Mouse (Mus musculus) adrenal gland, adult 18-20 months (tissue): ENCODE data around the gene Mmp2. TPM values are rescaled to one million over a fixed set of nuclear protein-coding genes. Genes with fewer than 3 reads are reported as not detected.
"Not testable (repeated sequence)": the region's sequence is repeated elsewhere in the genome, so short reads cannot be mapped to it uniquely, and the experiment has no call there.

Source experiments
- DNase-seq, 2 experiments: peaks; one replicate each; pipeline ENCODE4 v3.0.0; 2021 to 2022; ENCODE audit warnings: low spot score in 2 of 2
- long read RNA-seq, 2 experiments: library from polyadenylated mRNA; stranded (forward); transcript quantifications; one replicate each; pipeline ENCODE4 v2.0.0; 2021
- total RNA-seq, 2 experiments: library from RNA; stranded (reverse); gene quantifications; 1 replicate in 1 of 2; 2 replicates in 1 of 2; pipeline ENCODE4 v1.2.3; 2021

Gene Mmp2
- total RNA-seq, result 10 to 100 TPM; 18.1 to 46.2 TPM
- long read RNA-seq, experiment 1, transcript Mmp2-201 (13 exons, 3,078 nt), result major isoform, 27 of 36 reads
- long read RNA-seq, experiment 1, partial matches to known transcripts, result 2 of 36 reads
- long read RNA-seq, experiment 1, other reads (novel, unspliced or antisense), result 7 of 36 reads
- long read RNA-seq, experiment 2, transcript Mmp2-201 (13 exons, 3,078 nt), result major isoform, 35 of 48 reads
- long read RNA-seq, experiment 2, partial matches to known transcripts, result 9 of 48 reads
- long read RNA-seq, experiment 2, other reads (novel, unspliced or antisense), result 3 of 48 reads

DNA sequence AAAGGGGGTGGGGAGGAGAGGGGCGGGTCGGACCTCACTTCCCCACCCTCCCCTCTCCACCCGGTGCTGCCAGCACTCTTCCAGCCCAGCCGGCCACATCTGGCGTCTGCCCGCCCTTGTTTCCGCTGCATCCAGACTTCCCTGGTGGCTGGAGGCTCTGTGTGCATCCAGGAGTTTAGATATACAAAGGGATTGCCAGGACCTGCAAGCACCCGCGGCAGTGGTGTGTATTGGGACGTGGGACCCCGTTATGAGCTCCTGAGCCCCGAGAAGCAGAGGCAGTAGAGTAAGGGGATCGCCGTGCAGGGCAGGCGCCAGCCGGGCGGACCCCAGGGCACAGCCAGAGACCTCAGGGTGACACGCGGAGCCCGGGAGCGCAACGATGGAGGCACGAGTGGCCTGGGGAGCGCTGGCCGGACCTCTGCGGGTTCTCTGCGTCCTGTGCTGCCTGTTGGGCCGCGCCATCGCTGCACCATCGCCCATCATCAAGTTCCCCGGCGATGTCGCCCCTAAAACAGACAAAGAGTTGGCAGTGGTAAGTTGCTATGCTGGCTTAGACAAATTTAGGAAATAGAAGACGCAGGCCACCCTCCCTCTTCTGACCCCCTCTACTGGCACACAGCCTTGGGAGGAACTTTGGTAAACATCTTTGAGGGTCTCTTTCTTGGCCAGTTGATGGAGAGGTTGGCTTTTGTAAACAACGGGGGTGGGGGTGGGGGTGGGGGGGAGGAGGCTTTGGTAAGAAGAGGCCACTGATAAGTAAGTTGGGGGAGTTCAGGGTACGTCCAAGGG, at the start of gene Mmp2:
Mmp2 (plus strand) TSS at position 49 of the 792 bp plus-strand sequence.
- no peak for DNase-seq

DNA sequence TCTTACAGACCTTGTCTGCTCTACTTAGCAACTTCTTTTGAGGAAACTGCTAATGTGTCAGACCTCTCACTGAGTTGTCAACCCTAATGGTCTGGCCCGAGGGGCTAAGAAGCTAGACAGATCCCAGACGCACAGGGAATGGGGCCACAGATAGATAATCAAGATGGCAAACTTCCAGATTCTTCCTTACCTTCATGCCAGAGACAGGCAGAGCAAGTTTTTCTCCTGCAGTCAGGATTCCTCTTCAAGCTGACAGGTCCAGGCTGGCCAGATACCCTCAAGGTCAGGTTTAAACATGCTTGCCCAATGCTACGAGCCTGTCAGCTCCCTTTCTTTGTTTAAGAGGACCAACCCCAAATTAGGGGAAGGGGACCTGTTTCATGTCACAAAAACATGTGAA, 46.1 kb upstream of the Mmp2 start:
- no peak for DNase-seq

DNA sequence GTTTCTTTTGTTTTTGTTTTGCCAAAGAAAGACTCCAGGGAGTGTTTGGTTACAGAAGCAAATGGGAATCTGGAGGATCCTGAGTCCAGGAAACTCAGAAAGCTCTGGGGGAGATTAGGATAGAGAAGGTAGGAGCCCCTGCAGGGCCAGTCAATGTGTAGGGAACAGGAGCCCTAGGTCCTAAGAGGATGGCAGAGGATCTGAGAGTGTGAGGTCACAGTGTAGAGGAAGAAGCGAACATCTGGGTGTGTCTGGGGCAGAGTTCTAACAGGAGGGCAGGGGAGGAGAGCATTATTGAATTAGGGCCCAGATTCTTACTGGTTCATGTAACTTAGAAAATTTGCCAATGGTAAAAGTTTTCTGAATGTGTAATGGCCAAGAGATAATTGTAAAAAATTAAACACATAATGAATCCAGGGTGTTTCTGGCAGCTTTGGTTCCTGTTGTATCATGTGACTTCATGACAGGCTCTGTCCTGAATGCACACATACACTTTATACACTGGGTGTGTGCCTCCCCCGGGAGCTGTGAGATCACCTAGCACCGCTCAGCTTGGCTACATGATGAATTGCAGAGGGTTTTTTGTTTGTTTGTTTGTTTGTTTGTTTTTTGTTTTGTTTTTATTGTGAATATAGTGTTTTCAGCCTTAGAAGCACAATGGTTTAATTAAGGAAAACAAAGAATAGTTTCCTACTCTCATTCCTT, 43.0 kb upstream of the Mmp2 start:
- no peak for DNase-seq

DNA sequence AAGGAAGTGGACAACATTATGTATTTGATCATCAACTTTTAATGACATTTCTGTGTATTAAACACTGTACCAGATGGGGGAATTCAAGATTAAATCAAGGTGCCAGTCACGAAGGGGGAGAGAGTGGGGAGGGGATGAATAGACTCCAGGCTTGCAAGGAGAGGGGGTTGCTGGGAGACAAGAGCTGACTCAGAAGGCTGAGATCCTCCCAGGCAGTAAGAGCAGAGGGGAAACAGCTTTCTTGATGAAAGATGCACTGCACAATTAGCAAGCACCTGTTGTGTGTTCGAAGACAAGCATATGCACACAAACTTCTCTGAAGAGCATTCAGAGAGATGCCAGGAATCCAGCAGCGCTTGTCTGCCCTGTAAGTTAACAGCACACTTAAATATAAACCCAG, 36.3 kb upstream of the Mmp2 start:
- no peak for DNase-seq

DNA sequence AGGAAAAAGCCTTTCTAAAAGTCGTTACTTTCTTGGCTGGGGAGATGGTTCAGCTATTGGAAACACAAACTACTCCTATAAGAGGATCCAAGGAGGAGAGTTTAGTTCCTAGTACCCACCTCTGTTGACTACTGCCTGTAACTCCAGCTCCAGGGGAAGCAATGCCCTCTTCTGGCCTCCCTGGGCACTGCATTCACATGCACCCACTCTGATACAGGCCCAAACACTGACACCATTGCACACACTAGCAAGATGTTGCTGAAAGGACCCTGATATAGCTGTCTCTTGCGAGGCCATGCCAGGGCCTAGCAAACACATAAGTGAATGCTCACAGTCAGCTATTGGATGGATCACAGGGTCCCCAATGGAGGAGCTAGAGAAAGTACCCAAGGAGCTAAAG, 35.1 kb upstream of the Mmp2 start:
- DNase-seq, result not testable (repeated sequence)

DNA sequence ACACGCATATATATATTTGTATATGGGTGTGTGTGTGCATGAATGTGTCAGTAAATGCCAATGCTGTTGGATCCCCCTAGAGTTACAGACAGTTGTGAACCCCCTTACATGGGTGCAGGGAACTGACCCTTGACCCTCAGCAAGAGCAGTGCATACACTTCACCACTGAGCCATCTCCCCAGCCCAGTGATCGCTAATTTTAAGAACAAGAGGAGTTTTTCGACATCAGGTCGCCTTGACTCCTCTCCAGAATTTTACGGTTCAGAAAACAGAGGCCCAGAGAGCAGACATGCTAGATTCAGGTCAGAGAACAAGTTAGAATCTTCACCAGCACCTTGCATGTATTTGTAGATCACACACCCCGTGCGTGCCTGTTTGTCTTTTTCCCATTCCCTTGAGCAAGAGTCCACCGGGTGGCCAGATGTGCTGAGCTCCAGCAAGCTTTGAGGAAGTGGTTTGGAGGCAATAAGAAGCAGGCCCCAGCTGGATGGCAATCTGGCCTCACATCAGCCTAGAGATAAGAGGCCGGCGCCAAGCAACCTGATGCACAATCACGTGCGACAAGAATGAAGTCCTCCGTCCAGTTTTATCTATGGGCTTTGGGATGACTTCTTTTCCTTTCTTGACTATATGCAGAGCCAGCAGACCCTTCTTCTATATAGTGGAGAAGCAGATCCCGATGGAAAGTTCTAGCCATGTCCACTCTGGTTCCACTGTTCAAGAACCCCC, 33.1 kb upstream of the Mmp2 start:
- no peak for DNase-seq

DNA sequence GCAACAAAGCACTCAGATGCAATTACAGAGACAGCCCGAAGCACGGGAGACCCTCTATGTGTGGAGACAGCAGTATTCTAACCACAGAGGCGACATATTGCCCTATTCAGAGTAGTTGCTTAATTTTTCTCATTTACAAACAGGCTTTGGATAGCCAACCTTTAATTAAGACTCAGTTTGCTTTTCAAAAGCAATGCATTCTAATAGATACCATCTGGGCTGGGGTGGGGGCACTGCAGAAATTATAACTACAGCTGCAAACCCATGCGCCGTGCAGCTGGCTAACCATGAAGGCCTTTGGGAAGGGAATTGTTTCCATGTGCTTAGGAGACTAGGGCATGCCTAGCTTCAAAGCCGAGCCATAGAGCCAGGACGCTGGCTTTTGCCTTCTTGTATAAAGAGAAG, 29.6 kb upstream of the Mmp2 start:
- no peak for DNase-seq

DNA sequence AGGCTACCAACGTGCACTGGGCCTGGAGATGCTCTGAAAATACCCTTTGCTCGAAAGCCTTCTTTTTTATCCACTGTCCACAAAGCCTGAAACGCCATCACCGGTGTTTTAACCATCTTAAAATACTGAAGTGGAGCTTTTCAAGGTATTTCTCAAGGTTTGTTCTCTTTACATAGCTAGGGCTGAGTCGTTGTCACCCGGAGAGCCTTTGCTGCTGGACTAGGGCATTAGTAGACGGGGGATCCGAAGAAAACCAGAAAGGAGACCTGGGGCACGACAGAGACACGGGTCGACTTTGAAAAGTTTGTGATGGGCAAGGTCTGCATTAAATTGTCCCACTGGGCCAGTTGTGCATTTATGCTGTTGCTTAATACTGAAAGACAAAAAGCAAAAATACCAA, 27.7 kb upstream of the Mmp2 start:
- no peak for DNase-seq

DNA sequence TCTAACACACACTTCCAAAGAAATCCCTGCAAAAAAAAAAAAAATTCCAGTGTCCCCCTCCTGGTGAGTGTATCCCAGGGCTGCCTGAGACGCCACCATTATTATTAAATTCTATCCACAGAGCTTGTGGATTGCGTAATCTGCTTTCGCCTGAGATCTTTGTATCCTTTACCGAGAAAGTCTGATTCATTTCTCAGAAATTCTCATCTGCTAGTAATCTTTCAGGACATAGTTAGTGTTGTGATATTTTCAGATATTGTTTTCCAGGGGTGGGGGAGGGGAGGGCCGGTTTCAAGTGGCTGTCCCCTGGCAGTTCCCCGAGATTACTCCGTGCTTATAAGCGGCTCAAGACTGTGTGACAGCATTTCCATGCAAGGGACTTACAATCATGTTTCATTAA, 25.9 kb upstream of the Mmp2 start:
- no peak for DNase-seq

DNA sequence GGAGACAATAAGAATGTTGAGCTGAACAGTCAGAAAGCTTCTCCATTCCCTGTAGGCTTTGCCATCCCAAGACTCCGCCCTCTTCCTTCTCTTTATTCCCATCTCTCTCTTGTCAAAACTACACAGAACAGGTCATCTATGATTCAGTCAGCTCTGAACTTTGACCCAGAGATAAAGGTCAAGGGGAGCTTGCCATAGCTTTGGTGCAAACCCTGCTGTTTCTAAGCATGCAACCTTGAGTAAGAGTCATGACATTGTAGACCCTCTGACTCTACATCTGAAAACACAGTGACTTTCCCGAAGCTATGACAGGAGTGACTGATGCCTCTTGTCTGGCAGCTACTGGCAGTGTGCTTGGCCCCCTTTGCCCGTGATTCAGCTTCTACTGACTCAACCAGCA, 24.5 kb upstream of the Mmp2 start:
- DNase-seq, result peak in 1 of 2 experiments; percentile 15

DNA sequence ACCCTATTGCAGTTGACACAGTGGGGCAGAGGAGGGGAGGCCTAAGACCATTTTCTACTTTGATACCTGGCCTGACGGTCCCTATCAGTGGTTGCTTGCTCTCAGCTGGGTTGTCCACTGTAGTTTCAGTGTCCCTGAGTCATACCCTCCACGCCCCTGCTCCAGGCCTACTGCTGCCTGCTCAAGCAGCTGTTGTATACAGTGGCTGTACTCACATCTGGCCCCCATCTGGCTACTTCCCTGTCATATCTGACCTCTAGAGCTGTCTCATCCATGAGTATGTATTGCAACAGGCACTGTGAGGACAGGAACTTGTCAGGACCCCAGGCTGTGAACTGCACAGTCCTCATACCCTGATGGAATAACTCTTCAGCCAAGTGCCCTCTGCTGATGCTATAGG, 14.3 kb upstream of the Mmp2 start:
- no peak for DNase-seq

DNA sequence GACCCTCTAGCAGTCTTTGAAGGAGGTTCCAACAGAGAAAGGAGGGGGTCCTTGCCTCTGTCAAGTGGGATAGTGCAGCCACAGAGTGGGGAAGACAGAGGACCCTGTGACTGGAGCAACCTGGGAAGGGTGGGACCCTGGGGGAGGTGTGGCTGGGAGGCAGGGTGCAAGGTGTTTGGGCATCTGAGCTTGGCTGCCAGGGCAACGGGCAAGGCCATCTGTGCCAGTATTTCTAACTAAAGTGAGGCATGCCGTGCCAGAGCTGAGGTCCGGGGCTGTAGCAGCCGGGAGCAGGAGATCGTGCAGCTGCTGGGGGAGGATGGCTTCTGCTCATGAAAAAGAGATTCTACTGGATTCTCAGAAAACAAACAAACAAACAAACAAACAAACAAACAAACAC, 11.4 kb upstream of the Mmp2 start:
- no peak for DNase-seq

DNA sequence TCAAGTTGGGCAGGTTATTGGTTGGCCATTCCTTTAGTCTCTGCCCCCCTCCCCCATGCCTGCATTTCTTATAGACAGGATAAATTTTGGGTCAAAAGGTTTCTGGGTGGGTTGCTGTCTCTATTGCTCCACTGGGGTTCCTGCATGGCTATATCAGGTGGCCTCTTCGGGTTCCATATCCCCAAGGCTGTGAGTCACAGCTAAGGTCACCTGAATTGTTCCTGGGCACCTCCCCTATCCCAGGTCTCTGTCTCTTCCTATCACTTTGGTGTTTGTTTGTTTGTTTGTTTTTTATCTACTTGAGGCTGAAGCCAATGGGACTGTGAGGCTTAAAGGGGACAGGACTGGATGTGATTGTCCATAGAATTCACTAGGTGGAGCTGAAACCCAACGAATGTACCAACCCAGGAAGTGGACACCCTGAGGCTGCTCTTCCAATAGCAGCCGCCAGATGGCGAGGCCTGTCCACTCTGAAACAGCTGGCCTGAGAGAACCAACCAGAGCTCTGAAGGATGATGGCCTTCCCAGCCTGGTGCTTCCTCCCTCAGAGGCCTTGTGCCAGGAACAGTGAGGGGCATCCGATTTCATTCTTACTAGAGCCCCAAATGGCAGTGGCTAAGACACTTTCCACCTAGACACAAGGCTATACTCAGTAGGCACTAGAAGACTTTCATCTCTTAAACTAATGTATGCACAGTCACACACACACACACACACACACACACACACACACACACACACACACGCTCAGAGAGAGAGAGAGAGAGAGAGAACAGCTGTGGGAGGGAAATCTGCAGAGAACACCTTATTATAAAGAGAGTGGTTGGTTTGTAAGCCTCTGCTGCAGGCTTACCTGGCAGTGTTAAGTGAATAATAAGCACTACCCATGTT, 8.9 kb upstream of the Mmp2 start:
- peak; percentile 86 to 93 for DNase-seq

DNA sequence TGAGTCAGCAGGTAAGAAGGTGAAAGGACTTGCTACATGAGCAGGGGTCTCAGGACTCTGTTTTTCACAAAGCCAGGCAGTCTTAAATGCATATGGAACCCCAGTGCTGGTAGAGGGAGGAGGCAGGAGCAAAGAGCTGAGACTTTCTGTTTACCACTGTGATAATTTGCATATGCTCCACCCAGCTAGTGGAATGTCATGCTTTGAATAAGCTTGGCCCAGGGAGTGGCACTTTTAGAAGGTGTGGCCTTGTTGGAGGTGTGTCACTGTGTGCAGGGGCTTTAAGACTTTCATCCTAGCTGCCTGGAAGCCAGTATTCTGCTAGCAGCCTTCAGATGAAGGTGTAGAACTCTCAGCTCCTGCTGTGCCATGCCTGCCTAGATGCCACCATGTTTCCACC, 5.9 kb upstream of the Mmp2 start:
- DNase-seq, result no peak

DNA sequence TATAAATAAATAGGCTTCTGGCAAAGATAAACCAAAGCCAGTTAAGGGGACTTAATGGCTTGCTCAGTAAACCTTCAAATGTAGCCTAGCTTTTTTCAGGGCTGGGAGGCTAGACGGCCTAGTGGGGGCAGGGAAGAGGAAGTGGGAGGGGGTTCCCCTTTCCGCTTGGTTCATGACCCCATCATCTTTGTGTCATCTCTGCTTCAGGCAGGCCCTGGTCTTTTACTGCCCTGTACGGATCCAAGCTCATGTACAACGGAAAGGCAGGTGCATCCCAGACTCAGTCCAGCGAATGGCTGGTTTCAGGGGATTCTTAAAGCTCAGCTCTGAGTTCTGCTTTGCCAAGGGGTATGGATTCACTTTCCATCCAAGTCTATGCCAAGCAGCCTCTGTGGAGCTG, 4.7 kb upstream of the Mmp2 start:
- DNase-seq, result no peak

DNA sequence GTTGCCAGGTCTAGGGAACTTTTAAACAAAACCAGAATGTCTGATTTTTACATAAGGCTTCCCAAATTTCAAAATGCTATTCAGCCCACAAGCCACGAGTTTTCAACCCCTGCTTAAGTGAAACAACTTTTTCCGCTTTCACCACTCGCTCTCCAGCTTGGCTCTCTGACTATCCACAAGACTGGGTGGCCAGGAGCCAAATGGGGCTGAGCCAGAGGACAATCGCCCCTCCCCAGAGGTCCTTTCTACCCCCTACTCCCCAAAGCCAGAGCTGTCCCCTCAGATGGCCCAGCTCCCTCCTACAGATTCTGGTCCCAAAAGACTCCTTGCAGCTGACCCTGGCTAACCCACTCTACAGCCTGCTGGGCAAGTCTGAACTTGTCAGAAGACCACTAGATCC, 1.1 kb upstream of the Mmp2 start:
- no peak for DNase-seq

DNA sequence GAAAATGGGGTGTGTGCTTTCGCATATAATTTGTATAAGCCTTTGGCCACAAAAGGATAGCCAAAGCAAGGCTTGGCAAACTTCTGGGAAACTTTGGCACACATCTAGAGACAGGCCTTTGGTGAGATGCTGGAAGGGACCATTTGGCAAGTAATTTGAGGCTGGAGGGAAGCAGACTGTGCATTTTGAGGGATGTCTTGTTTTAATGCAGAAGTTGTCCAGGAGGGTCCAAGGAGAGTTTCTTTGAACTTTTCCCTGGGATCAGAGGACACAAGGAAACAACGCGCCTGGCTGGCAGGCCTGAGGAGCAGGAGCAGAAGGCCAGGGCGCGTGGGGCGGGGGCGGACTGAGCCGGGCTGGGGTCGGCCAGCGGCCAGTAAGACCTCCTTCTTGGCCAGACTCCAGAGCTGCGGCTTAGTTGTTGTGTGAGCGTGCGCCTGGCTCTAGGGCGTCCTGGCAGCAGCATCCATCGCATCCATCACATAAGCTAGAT, 1.2 kb downstream of the Mmp2 start:
- DNase-seq, result no peak

DNA sequence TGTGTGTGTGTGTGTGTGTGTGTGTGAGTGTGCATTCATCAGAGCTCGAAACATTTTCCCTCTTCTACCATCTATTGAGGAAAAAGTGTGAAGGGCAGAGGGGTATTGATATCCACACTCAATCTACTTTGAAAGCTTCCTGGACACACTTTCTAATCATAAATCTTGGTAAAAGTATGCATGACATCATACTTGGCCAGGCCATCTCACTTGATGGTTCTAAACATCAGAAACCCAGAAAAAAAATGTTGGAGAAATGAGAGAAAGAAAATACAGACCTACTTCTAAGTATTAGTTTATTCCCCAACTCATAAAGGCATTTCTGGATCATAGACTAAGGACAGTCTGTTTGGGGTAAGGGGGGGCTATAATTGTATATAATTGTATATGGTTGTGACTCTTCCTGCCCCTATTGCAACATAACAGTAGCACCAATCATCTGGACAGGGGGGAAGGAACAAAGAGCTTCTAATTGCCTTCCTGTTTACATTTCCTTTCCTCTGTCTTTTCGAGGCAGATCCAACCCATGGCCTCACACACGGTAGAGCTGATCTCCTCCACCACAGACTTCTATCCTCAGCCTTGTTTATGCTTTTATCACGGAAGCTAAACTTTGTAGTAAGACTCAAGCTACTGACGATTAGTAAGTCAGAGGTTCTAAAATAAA, 7.1 kb downstream of the Mmp2 start:
- DNase-seq, result no peak

DNA sequence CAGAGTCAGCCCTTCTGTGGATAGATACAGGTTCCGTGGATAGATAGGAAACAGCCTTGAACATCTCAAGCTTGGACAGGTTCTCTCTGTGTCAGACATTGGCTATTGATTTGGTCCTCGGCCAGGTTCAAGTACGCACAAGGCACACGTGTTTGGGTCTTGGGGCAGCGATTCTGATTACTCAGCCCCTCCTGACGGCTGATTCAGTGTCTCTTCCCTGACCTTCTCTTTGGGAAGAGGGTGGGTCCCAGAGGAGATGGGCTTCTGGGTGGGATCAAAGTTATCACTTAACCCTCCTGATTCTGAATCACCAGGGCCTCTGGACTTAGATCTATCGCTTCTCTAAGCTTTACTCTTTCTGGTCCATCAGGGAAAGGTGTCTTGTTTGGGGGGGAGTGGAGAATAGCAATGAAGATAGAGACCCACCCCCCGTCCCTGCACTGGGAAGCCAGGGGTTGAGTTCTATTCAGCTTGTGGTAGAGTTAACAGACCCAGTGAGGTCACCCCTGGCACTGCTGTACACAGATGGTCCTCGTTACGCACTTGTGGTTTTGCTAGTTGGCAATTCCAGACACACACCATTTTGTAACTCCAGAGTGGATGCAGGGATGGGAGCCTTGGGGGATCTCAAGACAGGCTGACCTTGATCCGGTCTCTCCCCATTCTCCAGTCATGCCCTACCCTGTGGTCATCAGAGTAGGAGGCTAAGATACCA, 7.9 kb downstream of the Mmp2 start:
- no peak for DNase-seq
